Mouse (Mus musculus): Measurements from ENCODE around the gene Bcas1. TPM values are rescaled to one million over a fixed set of nuclear protein-coding genes. Genes with fewer than 3 reads are reported as not detected.
"Not testable (repeated sequence)": the region's sequence is repeated elsewhere in the genome, so short reads cannot be mapped to it uniquely, and the experiment has no call there.

Gene Bcas1
- polyA plus RNA-seq, 1 experiment from 2014 or later = 0.58 TPM

DNA sequence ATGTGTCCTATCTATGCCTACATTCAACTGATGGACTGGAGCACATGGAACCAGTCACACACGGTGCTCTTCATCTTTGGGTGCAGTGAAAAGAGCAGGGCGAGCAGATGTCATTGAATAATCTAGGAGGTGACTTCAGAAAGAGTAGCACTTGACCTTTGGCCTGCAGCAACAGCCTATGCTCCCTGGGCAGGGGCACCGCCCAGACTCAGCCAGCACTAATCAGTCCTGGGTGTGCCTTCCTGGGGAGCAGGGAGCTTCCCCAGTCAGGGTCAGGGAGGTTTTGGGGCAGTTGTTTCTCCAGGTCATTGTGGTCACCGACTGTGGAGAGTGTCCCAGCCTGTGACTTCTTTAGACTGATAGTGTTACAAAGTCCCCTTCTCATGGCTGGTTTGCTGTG is 26.2 kb upstream of the Bcas1 start:
- peaks cover 25% of the 10 kb centered on the region; the same call in 1 of the 2 replicates for H3K27me3 ChIP-seq
- H3K27ac ChIP-seq; H3K36me3 ChIP-seq; ATAC-seq (replicated peaks; ENCODE audit: low FRiP score); H3K4me1 ChIP-seq; H3K4me2 ChIP-seq; H3K9me3 ChIP-seq (replicated peaks); H3K4me3 ChIP-seq (replicated peaks); H3K9ac ChIP-seq: not testable (repeated sequence)
- WGBS = 39% methylated on average over 3 of the region's 4 CpGs

DNA sequence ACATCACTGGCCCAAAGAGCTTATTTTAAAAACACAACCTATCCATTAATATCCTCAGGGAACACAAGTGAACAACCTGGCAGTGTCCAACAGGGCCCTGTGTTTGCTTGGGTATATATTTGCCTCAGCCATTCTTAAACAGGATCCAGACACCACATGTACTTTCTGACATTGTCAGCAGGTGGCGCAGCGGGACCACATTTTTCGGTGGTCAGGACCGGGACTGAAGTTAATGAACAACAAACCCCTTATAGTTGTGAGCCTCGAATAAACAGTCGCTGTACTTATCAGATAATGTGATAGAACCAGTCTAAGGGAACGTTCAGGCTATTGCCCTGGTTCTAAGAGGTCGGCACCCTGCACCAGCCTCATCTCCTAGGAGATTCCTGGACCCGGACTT is 23.3 kb upstream of the Bcas1 start:
- Histone ChIP-seq H3K4me2 (peak overlapping the region; percentile 37; the same call in 1 of the 2 replicates), H3K4me1 (peaks cover 8% of the 10 kb centered on the region; the same call in 1 of the 2 replicates), H3K36me3 (no peaks in the 10 kb centered on the region), H3K27me3 (peaks cover 16% of the 10 kb centered on the region; the same call in 1 of the 2 replicates), H3K4me3 (replicated peaks) (no peak overlapping the region), H3K9ac (no peak overlapping the region), H3K27ac (no peak overlapping the region), H3K9me3 (replicated peaks) (no peaks in the 10 kb centered on the region)
- WGBS = 8% methylated on average over 9 of the region's 9 CpGs
- ATAC-seq (replicated peaks; ENCODE audit: low FRiP score) = peak; percentile 33

DNA sequence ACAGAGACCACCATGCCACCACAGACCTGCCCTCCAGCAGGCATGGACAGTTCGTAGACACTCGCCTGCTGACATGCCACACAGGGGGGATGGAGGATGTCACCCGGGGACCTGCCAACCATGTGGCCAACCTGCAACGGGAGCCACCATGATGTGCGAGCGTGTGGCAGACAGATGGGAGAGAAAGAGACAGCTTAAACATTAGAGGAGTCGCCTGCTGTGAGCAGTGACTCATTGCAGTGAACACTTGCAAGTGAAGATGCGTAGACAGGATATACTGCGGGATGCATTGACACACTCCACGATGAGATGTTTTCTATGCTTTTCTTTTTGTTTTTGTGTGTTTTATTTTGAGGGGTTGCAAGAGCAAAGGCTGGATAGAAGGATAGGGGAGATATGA is 20.0 kb upstream of the Bcas1 start:
- Histone ChIP-seq H3K27me3 (peaks cover 16% of the 10 kb centered on the region; the same call in 1 of the 2 replicates), H3K36me3 (no peaks in the 10 kb centered on the region), H3K9me3 (replicated peaks) (no peaks in the 10 kb centered on the region), H3K27ac (no peak overlapping the region), H3K4me3 (replicated peaks) (no peak overlapping the region), H3K9ac (no peak overlapping the region), H3K4me2 (no peak overlapping the region), H3K4me1 (peaks cover 8% of the 10 kb centered on the region; the same call in 1 of the 2 replicates)
- WGBS = 75% methylated on average over 10 of the region's 10 CpGs
- ATAC-seq (replicated peaks; ENCODE audit: low FRiP score) = no peak

DNA sequence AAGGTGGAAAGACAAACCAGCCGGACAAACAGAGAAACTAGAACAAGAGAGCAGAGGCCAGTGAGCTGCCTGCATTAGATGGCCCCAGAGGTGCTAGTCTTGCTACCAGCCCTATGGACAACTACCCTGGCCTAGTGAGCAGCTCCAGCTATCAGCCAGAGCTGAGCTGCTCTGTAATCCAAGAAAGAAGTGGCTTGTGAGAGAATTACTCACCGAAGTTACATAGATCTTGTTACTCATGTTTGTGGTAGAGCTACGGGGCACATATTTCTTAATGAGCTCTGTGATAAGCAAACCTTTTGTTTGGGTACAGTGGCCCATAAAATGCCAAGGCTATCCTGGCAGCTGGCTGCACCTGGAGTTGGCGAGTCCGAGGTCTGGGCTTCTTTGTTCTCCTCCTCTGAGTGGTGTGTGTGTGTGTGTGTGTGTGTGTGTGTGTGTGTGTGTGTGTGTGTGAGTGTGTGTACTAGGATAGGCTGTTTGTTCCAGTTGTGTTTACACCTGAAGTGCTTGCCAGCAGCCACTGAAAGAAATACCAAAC is 19.3 kb upstream of the Bcas1 start:
- no peak for ATAC-seq (replicated peaks; ENCODE audit: low FRiP score)
- Histone ChIP-seq H3K9me3 (replicated peaks) (no peaks in the 10 kb centered on the region), H3K4me3 (replicated peaks) (no peak overlapping the region), H3K36me3 (no peaks in the 10 kb centered on the region), H3K9ac (no peak overlapping the region), H3K4me1 (peaks cover 8% of the 10 kb centered on the region; the same call in 1 of the 2 replicates), H3K27me3 (peaks cover 12% of the 10 kb centered on the region; the same call in 1 of the 2 replicates), H3K4me2 (no peak overlapping the region), H3K27ac (peak overlapping the region; percentile 51; the same call in 1 of the 2 replicates)
- 56% methylated on average over 5 of the region's 5 CpGs for WGBS

DNA sequence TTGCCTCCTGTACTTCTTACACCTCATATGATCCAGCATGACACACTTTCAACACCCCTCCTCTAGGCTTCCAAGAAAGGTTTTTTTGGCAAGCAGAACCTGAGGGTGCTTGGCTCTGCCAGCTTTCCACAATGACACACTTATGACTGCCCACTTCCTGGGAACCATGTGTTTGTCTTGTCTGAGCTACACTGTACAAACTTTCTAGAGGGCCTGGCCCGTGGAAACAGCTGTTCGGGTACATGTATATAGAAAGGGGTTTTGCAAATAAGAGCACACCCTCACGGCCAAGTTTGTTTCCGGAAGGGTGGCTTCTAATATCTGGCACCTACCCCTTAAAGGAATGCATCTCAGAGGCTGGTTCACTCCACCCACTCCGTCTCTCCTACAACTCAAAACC is 18.2 kb upstream of the Bcas1 start:
- ATAC-seq (replicated peaks; ENCODE audit: low FRiP score) = no peak
- Histone ChIP-seq H3K9me3 (replicated peaks) (no peaks in the 10 kb centered on the region), H3K27ac (no peak overlapping the region; the same call in 1 of the 2 replicates), H3K36me3 (no peaks in the 10 kb centered on the region), H3K4me1 (0 out of 2 replicates have a peak, but pooled peaks cover 4% of the 10 kb centered on the region), H3K4me2 (no peak overlapping the region), H3K9ac (no peak overlapping the region), H3K4me3 (replicated peaks) (no peak overlapping the region), H3K27me3 (0 out of 2 replicates have a peak, but pooled peaks cover 6% of the 10 kb centered on the region)
- 80% methylated on average over 5 of the region's 5 CpGs for WGBS

DNA sequence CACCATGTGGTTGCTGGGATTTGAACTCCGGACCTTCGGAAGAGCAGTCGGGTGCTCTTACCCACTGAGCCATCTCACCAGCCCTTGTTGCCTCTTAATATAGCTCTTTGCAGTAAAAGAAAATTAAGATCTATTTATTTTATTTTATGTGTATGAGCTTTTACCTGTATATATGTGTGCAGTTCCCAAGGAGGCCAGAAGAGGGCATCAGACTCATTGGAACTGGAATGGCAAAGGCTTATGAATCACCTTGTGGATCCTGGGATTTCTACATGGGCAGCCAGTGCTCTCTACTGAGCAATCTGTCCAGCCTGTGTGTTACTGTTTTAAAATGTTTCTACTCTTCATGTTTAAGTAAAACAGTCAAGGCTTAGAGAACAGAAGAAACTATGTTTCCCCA is 14.9 kb upstream of the Bcas1 start:
- Histone ChIP-seq H3K9me3 (replicated peaks) (no peaks in the 10 kb centered on the region), H3K36me3 (no peaks in the 10 kb centered on the region), H3K27ac (no peak overlapping the region), H3K4me2 (no peak overlapping the region), H3K4me1 (peaks cover 15% of the 10 kb centered on the region), H3K27me3 (peaks cover 8% of the 10 kb centered on the region; the same call in 1 of the 2 replicates), H3K4me3 (replicated peaks) (no peak overlapping the region), H3K9ac (no peak overlapping the region)
- no peak for ATAC-seq (replicated peaks; ENCODE audit: low FRiP score)
- 79% methylated on average over 3 of the region's 3 CpGs for WGBS

DNA sequence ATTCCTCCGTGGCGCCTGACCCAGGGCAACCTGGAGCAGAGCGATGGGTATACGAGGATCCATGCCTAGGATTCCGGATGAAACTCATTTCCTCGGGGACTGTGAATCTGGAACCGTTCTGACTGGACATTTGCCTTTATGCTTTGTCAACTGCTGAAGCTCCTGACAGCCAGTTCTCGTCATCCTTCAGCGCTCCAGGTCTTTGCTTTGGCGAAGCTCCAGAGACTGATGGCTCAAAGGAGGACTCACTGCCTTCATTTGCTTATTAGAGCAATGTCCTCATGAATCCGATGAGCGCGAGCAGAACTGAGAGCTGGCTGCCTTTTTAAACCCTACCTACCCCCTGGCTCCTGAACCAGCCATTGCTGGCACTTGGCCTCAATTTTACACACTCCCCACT is 11.1 kb upstream of the Bcas1 start:
- Histone ChIP-seq H3K4me1 (peaks cover 11% of the 10 kb centered on the region), H3K27ac (no peak overlapping the region), H3K4me2 (peak overlapping the region; percentile 38), H3K9ac (peak overlapping the region; percentile 7; the same call in 1 of the 2 replicates), H3K27me3 (peaks cover 8% of the 10 kb centered on the region; the same call in 1 of the 2 replicates), H3K36me3 (no peaks in the 10 kb centered on the region), H3K9me3 (replicated peaks) (no peaks in the 10 kb centered on the region), H3K4me3 (replicated peaks) (no peak overlapping the region)
- WGBS = 35% methylated on average over 13 of the region's 13 CpGs
- no peak for ATAC-seq (replicated peaks; ENCODE audit: low FRiP score)

DNA sequence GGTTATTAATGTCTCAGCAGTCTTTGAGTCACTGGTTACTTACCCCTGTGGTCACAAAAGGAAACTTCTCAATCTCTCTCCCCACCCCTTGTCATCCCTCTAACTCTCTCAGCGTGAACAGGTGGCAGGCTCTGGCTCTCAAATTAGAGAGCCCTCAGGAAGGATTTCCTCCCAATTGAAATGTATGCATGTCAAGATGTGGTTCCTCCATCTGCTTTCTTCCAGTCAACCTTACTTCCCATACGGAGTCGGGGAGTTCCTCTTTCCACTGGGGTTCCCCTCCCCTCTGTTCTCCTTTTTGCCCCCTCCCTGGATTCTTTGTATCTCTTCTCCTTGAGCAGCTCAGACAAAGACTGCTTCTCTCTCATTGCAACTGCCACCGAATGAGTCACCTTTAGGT is 8.6 kb upstream of the Bcas1 start:
- Histone ChIP-seq H3K4me1 (peaks cover 11% of the 10 kb centered on the region), H3K9me3 (replicated peaks) (no peaks in the 10 kb centered on the region), H3K9ac (no peak overlapping the region), H3K4me3 (replicated peaks) (no peak overlapping the region), H3K36me3 (no peaks in the 10 kb centered on the region), H3K4me2 (no peak overlapping the region), H3K27ac (no peak overlapping the region), H3K27me3 (peaks cover 8% of the 10 kb centered on the region; the same call in 1 of the 2 replicates)
- 72% methylated on average over 4 of the region's 4 CpGs for WGBS
- ATAC-seq (replicated peaks; ENCODE audit: low FRiP score) = no peak

DNA sequence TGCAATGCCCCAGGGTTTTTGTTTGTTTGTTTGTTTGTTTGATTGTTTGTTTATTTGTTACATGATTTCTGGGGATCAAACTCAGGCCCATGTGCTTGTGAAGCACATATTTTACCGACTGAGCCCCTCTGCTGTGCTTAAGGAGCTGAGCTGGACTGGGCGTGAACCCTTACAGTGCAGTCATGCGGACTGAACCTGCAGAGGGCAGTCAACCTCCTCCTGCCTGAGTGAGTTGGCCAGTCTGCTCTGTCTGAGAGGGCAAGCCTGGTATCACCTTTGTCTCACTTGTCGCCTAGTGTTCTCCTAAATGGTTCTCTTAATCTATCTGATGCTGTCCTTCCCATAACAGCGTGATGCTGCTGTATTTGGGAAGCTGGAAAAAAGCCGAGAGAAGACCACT is 4.5 kb upstream of the Bcas1 start:
- Histone ChIP-seq H3K9ac (no peak overlapping the region), H3K4me3 (replicated peaks) (no peak overlapping the region), H3K4me2 (no peak overlapping the region), H3K9me3 (replicated peaks) (no peaks in the 10 kb centered on the region), H3K4me1 (no peaks in the 10 kb centered on the region), H3K36me3 (no peaks in the 10 kb centered on the region), H3K27me3 (no peaks in the 10 kb centered on the region), H3K27ac (no peak overlapping the region)
- 0 out of 2 replicates have a peak, but pooled peaks have one; percentile 69 for ATAC-seq (replicated peaks; ENCODE audit: low FRiP score)
- 53% methylated on average over 6 of the region's 6 CpGs for WGBS

DNA sequence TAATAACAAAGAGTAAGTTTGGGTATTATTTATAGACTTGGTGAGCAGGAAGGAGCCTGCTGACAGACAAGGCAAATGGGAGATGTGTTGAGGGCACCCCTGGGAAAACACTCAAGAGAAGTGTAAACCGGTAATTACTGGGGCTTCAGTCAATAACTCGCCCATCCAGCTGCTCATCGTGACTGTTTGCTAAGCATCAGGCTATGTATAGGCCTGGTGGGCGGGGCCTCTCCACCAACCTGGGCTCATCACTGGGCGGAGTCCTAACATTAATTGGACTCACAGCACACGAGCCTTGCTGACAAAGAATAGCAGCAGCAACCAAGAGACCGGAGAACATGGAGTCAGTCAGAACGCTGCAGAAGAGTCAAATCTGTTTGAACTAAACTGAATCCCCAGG is 1.3 kb upstream of the Bcas1 start:
- H3K27me3 ChIP-seq = no peaks in the 10 kb centered on the region
- H3K4me1 ChIP-seq = no peaks in the 10 kb centered on the region
- H3K4me3 ChIP-seq (replicated peaks) = no peak overlapping the region
- no peaks in the 10 kb centered on the region for H3K36me3 ChIP-seq
- H3K9me3 ChIP-seq (replicated peaks) = no peaks in the 10 kb centered on the region
- 45% methylated on average over 8 of the region's 8 CpGs for WGBS
- H3K9ac ChIP-seq = no peak overlapping the region
- H3K27ac ChIP-seq = no peak overlapping the region
- ATAC-seq (replicated peaks; ENCODE audit: low FRiP score) = no peak
- no peak overlapping the region for H3K4me2 ChIP-seq

DNA sequence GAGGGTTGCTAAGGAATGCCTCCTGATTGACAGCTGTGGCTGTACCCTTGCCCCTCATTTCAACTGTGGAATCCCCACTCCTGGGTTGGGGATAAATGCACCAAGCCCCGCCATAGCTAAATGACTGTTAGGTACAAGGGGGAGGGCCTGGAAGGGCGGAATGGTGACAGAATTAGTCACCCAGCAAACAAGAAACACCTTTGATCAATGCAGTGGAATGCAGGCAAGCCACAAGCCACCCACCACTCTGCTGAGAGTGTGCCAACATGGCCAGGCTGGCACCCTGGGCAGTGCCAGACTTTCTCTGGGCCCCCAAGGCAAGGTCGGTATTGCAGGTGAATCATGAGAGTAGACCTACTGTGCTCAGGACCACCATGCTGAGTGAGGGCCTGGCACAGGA is 3.5 kb downstream of the Bcas1 start:
- Histone ChIP-seq H3K27ac (no peak overlapping the region), H3K27me3 (no peaks in the 10 kb centered on the region), H3K9ac (no peak overlapping the region), H3K4me2 (no peak overlapping the region), H3K4me3 (replicated peaks) (no peak overlapping the region), H3K9me3 (replicated peaks) (no peaks in the 10 kb centered on the region), H3K4me1 (no peaks in the 10 kb centered on the region), H3K36me3 (no peaks in the 10 kb centered on the region)
- 62% methylated on average over 3 of the region's 3 CpGs for WGBS
- ATAC-seq (replicated peaks; ENCODE audit: low FRiP score) = no peak

DNA sequence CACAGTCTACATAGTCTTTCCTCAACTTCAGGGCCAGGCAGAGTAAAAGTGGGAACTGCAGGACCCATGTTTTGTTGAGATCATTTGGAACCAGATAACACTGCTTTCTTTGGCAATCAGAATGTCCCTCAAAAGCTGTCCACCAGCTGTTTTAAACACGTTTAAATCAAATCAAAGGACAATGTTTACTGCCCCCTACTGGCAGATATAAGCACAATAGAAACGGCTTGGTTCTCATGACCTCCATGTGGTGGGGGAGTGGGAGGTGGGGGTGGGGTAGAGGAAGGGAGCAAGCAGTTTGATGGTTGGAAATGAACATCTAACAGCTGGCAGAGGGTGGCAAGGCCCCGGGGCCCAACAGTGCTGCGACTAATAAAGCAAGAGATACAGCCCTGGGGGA is 5.7 kb downstream of the Bcas1 start:
- ATAC-seq (replicated peaks; ENCODE audit: low FRiP score) = no peak
- no peak overlapping the region for H3K4me2 ChIP-seq
- H3K27me3 ChIP-seq = no peaks in the 10 kb centered on the region
- H3K4me3 ChIP-seq (replicated peaks) = no peak overlapping the region
- no peaks in the 10 kb centered on the region for H3K9me3 ChIP-seq (replicated peaks)
- H3K27ac ChIP-seq = no peak overlapping the region
- H3K9ac ChIP-seq = no peak overlapping the region
- H3K36me3 ChIP-seq = no peaks in the 10 kb centered on the region
- no peaks in the 10 kb centered on the region for H3K4me1 ChIP-seq
- 36% methylated on average over 4 of the region's 4 CpGs for WGBS

DNA sequence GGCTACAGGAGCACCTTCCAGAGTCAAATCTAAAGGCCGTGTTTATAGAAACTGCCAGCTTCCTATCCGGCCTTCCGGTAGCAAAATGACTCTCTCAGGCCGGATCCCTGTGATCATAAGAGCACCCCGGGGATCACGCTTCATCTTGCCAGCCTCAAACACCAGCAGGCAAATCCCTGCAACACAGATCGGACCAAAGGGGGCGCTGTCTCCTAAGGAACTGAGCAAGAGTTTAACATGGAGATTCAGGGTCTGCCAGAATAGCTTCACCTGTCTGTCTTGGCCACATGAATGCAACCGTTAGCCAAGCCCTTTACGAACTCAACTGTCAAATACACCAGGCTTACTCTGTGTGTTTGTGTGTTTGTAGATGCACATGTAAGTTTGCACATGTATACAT is 8.9 kb downstream of the Bcas1 start:
- Histone ChIP-seq H3K9me3 (replicated peaks) (no peaks in the 10 kb centered on the region), H3K9ac (no peak overlapping the region), H3K36me3 (no peaks in the 10 kb centered on the region), H3K27ac (no peak overlapping the region), H3K4me2 (no peak overlapping the region), H3K4me3 (replicated peaks) (no peak overlapping the region), H3K27me3 (no peaks in the 10 kb centered on the region), H3K4me1 (no peaks in the 10 kb centered on the region)
- ATAC-seq (replicated peaks; ENCODE audit: low FRiP score) = no peak
- 47% methylated on average over 10 of the region's 10 CpGs for WGBS
